Mouse (Mus musculus): ENCODE data around the gene Polr1b. TPM values are rescaled to one million over a fixed set of nuclear protein-coding genes. Genes with fewer than 3 reads are reported as not detected.

The Polr1b gene
- total RNA-seq, 2 experiments from 2014 or later = 21.8 to 24.8 TPM

GRCm38 (mm10) chr2:129174474-129174873 is 73.7 kb downstream of the Polr1b start:
- peak in 1 of 2 experiments; percentile 58 for DNase-seq (ENCODE audit: extremely low spot score in 1 of 2, low spot score in 2 of 2)
- intact Hi-C loops (cut with DNase I) = loop anchor here (2.0 kb wide), 1 partner anchor 84 kb away; no protein-coding TSS in a partner anchor

DNA sequence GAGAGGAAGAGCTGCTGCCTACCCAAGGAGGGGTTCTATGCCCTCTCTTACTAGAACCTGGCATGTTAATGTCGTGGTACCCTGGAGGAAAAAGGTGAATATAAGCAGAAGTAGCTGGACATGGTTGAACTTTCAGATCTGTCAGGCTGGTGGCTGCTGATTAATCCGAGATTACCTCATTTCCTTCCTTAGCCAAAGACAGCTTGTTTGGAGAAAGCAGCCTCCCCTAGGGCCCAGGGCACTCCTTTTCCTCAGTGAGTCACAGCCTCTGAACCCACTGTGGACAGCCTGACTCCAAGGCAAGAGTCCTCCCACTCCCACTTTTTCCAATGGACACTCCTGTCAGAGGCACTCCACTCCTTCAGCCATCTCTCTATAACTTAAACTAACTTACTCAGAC is 74.8 kb downstream of the Polr1b start:
- intact Hi-C loops (cut with DNase I) = loop anchor here (2.0 kb wide), 1 partner anchor 83 kb away; no protein-coding TSS in a partner anchor
- DNase-seq (ENCODE audit: extremely low spot score in 1 of 2, low spot score in 2 of 2) = no peak

Other genes with a start within 250 kb of the Polr1b start
- gene Fbln7, start 238.0 kb upstream of the Polr1b start, total RNA-seq (2021) = 1 to 10 TPM; 5.3 to 5.5 TPM
- 1 to 10 TPM; 7.1 to 8.2 TPM for gene Zc3h8, start 156.9 kb upstream of the Polr1b start, total RNA-seq (2021)
- gene Zc3h6, start 133.6 kb upstream of the Polr1b start, total RNA-seq (2021) = 10 to 100 TPM; 11.3 to 12.2 TPM
- gene Gm10762, start 133.3 kb upstream of the Polr1b start, total RNA-seq (2021) = 10 to 100 TPM in 1 of 2 experiments, 1 to 10 TPM in 1; 8.7 to 11.8 TPM
- gene Vinac1, start 52.8 kb upstream of the Polr1b start, total RNA-seq (2021) = under 1 TPM in 1 of 2 experiments, not detected in 1; 0.26 TPM
- 10 to 100 TPM; 85.0 to 90.5 TPM for gene Ttl, start 35.1 kb upstream of the Polr1b start, total RNA-seq (2021)
- gene Chchd5, start 28.7 kb downstream of the Polr1b start, total RNA-seq (2021) = 10 to 100 TPM; 12.0 to 12.5 TPM
- 100 to 1,000 TPM; 123 to 124 TPM for gene Slc20a1, start 97.8 kb downstream of the Polr1b start, total RNA-seq (2021)
- 1 to 10 TPM; 2.6 to 2.7 TPM for gene Ckap2l, start 196.2 kb downstream of the Polr1b start, total RNA-seq (2021)
- gene Il1a, start 209.0 kb downstream of the Polr1b start, total RNA-seq (2021) = under 1 TPM; 0.49 to 0.57 TPM

All from left cerebral cortex, postnatal 10 days (tissue).